Mouse (Mus musculus) adrenal gland, adult 2 months (tissue): Measurements from ENCODE around the gene C1qbp. TPM values are rescaled to one million over a fixed set of nuclear protein-coding genes. Genes with fewer than 3 reads are reported as not detected.
A peak's percentile ranks its signal among the peaks of the same experiment; 100 is the strongest.

ENCODE experiments used
- DNase-seq: peaks from one replicate; pipeline ENCODE4 v3.0.0; 2021
- polyA plus RNA-seq: library from polyadenylated mRNA; depleted of rRNA; stranded (reverse); fragments of >200 nt; gene quantifications from 2 replicates; pipeline ENCODE4 v1.2.3, GENCODE M21; 2012; rRNA removed
- total RNA-seq, 2 experiments: library from RNA; stranded (reverse); gene quantifications; 2 replicates each; pipeline ENCODE4 v1.2.3; 2021

The C1qbp gene
- total and polyA plus RNA-seq, 3 experiments: 209 to 901 (median 250) TPM

DNA sequence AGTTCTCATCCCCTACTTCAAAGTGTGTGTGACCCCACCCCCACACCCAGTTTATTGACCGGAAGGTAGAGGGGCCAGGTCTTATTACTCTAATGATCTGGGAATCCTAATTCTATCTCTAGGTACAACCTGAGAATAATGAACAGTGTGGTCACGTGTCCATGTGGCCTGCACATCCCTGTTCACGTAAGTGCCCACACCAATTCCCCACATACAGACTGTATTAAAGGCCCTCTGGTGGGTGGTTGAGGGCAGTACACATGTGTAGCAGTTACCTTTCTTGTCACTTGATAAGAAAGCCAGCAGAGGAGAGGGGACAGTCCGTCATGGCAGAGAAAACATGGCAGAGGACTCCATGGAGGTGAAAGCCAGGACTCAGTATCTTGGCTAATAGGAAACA lies 8.9 kb downstream of the C1qbp start:
- DNase-seq: no peak

- DNase-seq: no peak
Measured at GRCm38 (mm10) chr11:70972586-70972985, 10.2 kb downstream of the C1qbp start.

DNA sequence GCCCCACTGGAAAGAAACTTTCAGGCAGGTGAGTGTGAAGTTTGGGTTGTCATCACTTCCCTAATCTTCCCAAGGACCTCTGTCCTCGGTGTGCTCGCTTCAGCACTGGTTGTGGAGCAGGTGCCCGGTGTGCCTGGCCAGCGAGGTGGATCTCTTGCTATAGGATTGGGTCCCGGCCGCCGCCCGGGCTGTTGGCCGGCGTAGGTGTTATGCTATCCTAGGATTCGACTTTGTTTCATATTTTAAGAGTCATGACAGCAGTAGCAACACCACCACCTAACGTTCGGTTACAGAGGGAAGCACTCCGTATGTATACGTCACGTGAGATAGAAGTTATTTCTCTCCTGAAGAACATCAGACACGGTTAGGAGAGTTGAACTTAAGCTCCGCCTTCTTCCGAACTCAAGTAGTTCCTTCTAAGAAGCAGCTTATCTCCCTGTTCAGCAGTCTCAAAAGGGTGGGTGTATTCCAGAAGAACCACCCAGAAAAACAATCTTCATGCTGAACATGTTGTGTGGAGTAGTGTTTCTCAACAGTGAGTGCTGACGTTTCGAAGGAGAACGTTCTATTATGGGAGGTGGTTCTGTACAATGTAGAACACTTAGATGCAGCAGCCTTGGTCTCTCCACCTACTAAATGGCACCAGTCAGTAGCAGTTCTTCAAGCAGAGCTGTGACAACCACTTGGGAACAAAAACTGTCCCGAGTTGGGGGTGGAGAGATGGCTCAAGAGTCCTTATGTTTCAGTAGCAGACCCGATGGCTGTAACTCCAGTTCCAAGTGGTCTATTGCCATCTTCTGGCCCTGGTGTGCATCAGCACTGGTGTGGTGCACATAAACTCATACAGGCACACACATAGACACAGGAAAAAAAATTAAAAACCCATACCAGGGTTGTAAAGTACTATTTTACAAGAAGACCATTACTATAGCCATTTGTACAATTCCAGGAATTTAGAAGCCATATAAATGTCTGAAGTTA lies 12.0 kb downstream of the C1qbp start:
- no peak for DNase-seq

GRCm38 (mm10) chr11:70969821-70970559 lies 12.8 kb downstream of the C1qbp start, which contains the start of the genes Nup88 and Rpain:
TSS of gene Nup88 (minus strand) at chr11:70969973.
TSS of gene Rpain (plus strand) at chr11:70970213.
- DNase-seq: peak; percentile 95

DNA sequence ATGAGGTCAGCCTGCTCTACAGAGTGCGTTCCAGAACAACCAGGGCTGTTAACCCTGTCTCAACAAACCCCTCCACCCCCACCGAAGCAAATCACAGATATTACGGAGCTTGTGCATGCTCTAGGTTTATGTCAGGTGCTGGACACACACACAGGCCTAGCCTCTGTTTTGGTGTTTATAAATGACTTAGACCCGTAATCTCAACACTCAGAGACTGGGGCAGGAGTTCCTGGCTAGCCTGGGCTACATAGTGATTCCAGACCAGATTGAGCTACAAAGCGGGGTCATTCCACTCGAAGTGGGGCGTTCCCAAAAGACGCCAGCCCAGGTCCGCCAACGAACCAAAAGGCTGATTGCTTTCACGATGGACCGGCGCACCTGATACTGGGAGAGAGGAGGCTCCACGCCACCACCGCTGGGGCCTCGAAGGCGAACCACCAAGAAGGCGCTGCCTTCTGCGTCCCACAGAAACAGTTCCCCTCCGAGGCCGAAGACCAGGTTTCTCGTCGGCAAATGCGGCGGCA lies 13.5 kb downstream of the C1qbp start:
- DNase-seq: peak; percentile 15

DNA sequence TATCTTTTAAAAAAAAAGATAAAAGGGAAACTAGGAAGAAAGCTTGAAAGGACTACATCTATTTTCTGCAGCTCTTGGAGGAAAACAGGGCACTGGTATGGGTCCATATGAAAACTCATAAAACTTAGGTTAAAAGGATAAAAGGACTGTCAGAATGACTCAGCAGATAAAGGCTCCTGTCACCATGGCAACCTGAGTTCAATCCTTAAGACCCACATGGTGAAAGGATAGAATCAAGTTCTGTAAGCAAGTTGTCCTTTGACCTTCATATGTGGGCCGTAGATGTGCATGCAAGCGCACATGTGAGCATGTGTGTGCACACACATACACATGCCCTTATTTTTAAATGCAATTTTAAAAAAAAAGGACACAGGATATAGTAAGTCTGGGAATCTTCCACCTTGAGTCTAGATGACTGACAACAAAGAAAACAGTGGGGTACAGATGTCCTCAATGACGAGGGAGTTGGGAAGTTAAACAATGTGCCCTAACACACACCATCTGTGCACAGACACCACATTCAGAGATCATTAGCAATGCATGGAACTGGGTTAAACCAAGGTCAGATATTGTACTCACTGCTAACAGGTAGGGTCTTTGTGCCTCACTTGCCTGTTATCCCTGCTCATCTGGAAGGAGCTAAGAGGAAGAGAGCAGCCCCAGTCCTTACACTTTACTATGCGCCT lies 18.5 kb downstream of the C1qbp start:
- DNase-seq: peak; percentile 25

GRCm38 (mm10) chr11:70960786-70961554 lies 21.9 kb downstream of the C1qbp start:
- DNase-seq: no peak

DNA sequence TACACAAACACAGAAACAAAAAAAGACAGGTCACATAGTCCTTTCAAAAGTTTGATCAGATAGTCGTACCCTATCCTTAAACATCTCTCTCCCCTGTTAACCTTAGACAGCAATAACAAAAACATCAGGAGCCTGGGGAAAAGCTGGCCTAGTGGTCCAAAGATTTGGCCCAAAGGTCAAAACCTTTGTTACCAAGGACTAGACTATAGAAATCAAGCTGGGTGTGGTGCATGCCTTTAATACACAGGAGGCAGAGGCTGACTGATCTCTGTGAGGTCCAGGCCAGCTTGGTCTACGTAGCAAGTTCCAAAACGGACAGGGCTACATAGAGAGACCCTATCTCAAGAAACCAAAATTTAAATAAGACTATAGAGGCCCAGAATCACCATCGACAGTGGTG lies 28.1 kb downstream of the C1qbp start:
- no peak for DNase-seq

- DNase-seq: peak; percentile 53
Measured at GRCm38 (mm10) chr11:70944935-70945817, 37.6 kb downstream of the C1qbp start.

GRCm38 (mm10) chr11:70943651-70944050 lies 39.2 kb downstream of the C1qbp start:
- no peak for DNase-seq

- DNase-seq: no peak
Measured at GRCm38 (mm10) chr11:70942596-70942995, 40.2 kb downstream of the C1qbp start.

DNA sequence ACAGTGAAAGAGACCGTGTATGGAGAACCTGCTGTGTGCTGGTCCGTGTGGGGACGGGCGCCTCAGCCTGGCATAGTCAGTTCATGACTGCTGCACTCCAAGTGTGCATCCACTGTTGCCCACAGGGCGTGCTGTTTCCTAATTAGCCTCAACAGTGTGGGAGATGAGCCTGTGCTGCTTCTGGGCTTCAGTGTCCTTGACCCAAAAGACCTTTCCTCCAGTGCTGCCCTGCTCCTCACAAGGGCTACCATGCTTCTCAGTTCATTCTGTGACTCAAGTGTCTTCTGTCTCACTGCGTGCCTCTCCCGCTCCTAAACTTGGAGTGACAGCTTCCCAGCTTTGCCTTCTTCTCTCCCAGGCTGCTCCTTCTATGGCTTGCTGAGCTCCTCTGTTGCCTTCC lies 47.5 kb downstream of the C1qbp start:
- DNase-seq: peak; percentile 40

DNA sequence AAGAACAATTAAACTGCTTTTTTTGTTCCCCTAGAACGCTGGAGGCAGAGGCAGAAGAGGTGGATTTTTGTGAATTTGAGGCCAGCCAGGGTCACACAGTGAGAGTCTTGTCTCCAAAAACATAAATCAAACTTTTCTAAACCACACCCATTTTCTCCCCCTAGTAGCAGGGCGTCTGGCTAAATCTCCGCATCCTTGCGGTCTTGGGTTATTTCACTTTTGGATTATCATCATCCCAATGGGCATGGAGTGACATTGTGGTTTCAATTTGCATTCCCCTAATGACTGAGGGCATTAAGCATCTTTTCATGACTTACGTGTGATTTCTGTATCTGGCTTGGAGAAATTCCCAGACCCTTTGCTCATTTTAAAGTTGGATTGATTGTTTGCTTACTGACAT lies 51.4 kb downstream of the C1qbp start:
- DNase-seq: no peak

Other genes with a start within 250 kb of the C1qbp start
- 10 to 100 TPM in 1 of 2 experiments, 1 to 10 TPM in 1; 8.0 to 12.6 TPM for gene Zfp3, start 218.8 kb downstream of the C1qbp start, total RNA-seq
- 1.5 and 2.0 TPM in 2 replicates for gene Zfp3, start 218.8 kb downstream of the C1qbp start, polyA plus RNA-seq
- gene Scimp, start 170.4 kb downstream of the C1qbp start, total RNA-seq: 1 to 10 TPM in 1 of 2 experiments, under 1 TPM in 1; 0.81 to 3.5 TPM
- 1.2 and 1.3 TPM in 2 replicates for gene Scimp, start 170.4 kb downstream of the C1qbp start, polyA plus RNA-seq
- gene Rabep1, start 138.2 kb downstream of the C1qbp start, total RNA-seq: 100 to 1,000 TPM; 141 to 170 TPM
- gene Rabep1, start 138.2 kb downstream of the C1qbp start, polyA plus RNA-seq: 21.3 and 25.9 TPM in 2 replicates
- gene Nup88, start 13.1 kb downstream of the C1qbp start, total RNA-seq: 10 to 100 TPM; 47.7 to 51.7 TPM
- 15.3 and 19.2 TPM in 2 replicates for gene Nup88, start 13.1 kb downstream of the C1qbp start, polyA plus RNA-seq
- 10 to 100 TPM; 20.2 to 25.2 TPM for gene Rpain, start 12.8 kb downstream of the C1qbp start, total RNA-seq
- 10.2 and 15.9 TPM in 2 replicates for gene Rpain, start 12.8 kb downstream of the C1qbp start, polyA plus RNA-seq
- 10 to 100 TPM; 20.4 to 35.6 TPM for gene Dhx33, start 21.4 kb upstream of the C1qbp start, total RNA-seq
- 28.0 and 46.2 TPM in 2 replicates for gene Dhx33, start 21.4 kb upstream of the C1qbp start, polyA plus RNA-seq
- 10 to 100 TPM; 16.8 to 22.5 TPM for gene Mis12, start 36.6 kb upstream of the C1qbp start, total RNA-seq
- gene Mis12, start 36.6 kb upstream of the C1qbp start, polyA plus RNA-seq: 0.71 and 1.2 TPM in 2 replicates
- 10 to 100 TPM; 81.4 to 86.1 TPM for gene Derl2, start 36.8 kb upstream of the C1qbp start, total RNA-seq
- 8.4 and 9.1 TPM in 2 replicates for gene Derl2, start 36.8 kb upstream of the C1qbp start, polyA plus RNA-seq
- 10 to 100 TPM in 1 of 2 experiments, 1 to 10 TPM in 1; 7.8 to 13.8 TPM for gene 6330403K07Rik, start 50.5 kb upstream of the C1qbp start, total RNA-seq
- gene 6330403K07Rik, start 50.5 kb upstream of the C1qbp start, polyA plus RNA-seq: 7.4 and 9.2 TPM in 2 replicates
- 1 to 10 TPM; 1.4 to 1.9 TPM for gene Nlrp1a, start 161.7 kb upstream of the C1qbp start, total RNA-seq
- not detected in 2 replicates for gene Nlrp1a, start 161.7 kb upstream of the C1qbp start, polyA plus RNA-seq
- gene Nlrp1b, start 247.7 kb upstream of the C1qbp start, total RNA-seq: under 1 TPM; 0.40 to 0.45 TPM
- 0.10 and 0.11 TPM in 2 replicates for gene Nlrp1b, start 247.7 kb upstream of the C1qbp start, polyA plus RNA-seq